Mouse (Mus musculus): ENCODE data around the gene Colgalt1. TPM values are rescaled to one million over a fixed set of nuclear protein-coding genes. Genes with fewer than 3 reads are reported as not detected.

The Colgalt1 gene
- polyA plus RNA-seq, 1 experiment from 2014 or later = 84.4 TPM

DNA sequence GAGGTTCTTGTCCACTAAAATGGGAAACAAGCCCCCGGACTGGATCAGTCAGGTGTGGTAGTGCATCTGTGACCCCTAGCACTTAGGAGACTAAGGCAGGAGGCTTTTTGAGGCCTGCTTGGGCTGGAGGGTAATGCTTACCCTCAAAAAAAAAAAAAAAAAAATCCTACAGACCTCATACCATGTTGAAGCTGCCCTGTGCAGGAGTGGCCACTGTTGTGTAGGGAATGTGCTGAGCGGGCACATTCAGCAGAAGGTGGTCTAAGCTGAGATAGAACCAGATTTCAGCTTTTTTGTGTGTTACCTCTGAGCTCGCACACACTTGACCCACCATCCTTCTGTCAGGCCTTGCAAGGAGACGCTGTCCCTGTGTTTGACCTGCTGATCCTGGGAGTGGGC, 16.5 kb upstream of the Colgalt1 start:
- H3K27me3 ChIP-seq (replicated peaks; ENCODE audit: control insufficient read depth, insufficient read depth, low read length) = no peaks in the 10 kb centered on the region
- H3K9ac ChIP-seq (ENCODE audit: low read length) = no peak overlapping the region
- no peaks in the 10 kb centered on the region; the same call in 1 of the 2 replicates for H3K36me3 ChIP-seq (ENCODE audit: control insufficient read depth, insufficient read depth, low read length)
- H3K4me1 ChIP-seq (replicated peaks; ENCODE audit: control insufficient read depth, insufficient read depth, low read length) = peaks cover 14% of the 10 kb centered on the region
- no peak overlapping the region for H3K4me3 ChIP-seq (ENCODE audit: low read depth, low read length)
- DNase-seq (ENCODE audit: low spot score) (no peak), ATAC-seq (replicated peaks; ENCODE audit: low FRiP score, low TSS enrichment, low read depth) (no peak)
- H3K9me3 ChIP-seq (ENCODE audit: control insufficient read depth, low read length) = no peaks in the 10 kb centered on the region
- WGBS = 89% methylated on average over 4 of the region's 4 CpGs
- no peak overlapping the region for H3K4me2 ChIP-seq (ENCODE audit: low read length)
- H3K27ac ChIP-seq (ENCODE audit: low read depth) = no peak overlapping the region

- DNase-seq (ENCODE audit: low spot score) = peak; percentile 91
- Histone ChIP-seq H3K27me3 (replicated peaks; ENCODE audit: control insufficient read depth, insufficient read depth, low read length) (no peaks in the 10 kb centered on the region), H3K4me2 (ENCODE audit: low read length) (no peak overlapping the region), H3K4me3 (ENCODE audit: low read depth, low read length) (no peak overlapping the region), H3K27ac (ENCODE audit: low read depth) (no peak overlapping the region), H3K9ac (ENCODE audit: low read length) (no peak overlapping the region), H3K9me3 (ENCODE audit: control insufficient read depth, low read length) (no peaks in the 10 kb centered on the region), H3K36me3 (ENCODE audit: control insufficient read depth, insufficient read depth, low read length) (no peaks in the 10 kb centered on the region; the same call in 1 of the 2 replicates), H3K4me1 (replicated peaks; ENCODE audit: control insufficient read depth, insufficient read depth, low read length) (peaks cover 11% of the 10 kb centered on the region)
- 9% methylated on average over 27 of the region's 27 CpGs for WGBS
- ATAC-seq (replicated peaks; ENCODE audit: low FRiP score, low TSS enrichment, low read depth) = no peak
Observed at GRCm38 (mm10) chr8:71595862-71596261, 14.9 kb upstream of the Colgalt1 start.

DNA sequence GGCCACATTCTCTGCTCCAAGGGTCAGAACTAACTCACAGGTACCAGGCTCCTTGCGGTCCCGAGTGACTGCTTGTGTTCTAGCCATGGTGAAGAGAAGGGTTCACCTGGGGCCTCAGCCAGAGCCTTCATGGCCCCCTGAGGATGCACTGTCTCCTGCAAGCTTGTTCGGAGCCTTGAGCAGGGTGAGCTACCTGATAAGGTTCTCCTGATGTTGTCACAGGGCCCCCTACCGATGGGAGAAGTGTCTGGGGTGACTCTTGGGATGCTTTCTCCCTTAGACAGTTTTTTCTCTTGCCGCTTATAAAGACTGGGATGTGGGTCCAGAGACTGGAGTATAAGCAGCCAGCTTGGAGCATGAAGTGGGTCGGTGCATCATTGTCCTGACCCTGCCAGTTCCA, 14.4 kb upstream of the Colgalt1 start:
- no peak overlapping the region for H3K4me3 ChIP-seq (ENCODE audit: low read depth, low read length)
- H3K4me1 ChIP-seq (replicated peaks; ENCODE audit: control insufficient read depth, insufficient read depth, low read length) = peaks cover 6% of the 10 kb centered on the region
- WGBS = 67% methylated on average over 6 of the region's 6 CpGs
- no peaks in the 10 kb centered on the region for H3K9me3 ChIP-seq (ENCODE audit: control insufficient read depth, low read length)
- ATAC-seq (replicated peaks; ENCODE audit: low FRiP score, low TSS enrichment, low read depth) = no peak
- H3K4me2 ChIP-seq (ENCODE audit: low read length) = no peak overlapping the region
- no peak for DNase-seq (ENCODE audit: low spot score)
- H3K36me3 ChIP-seq (ENCODE audit: control insufficient read depth, insufficient read depth, low read length) = no peaks in the 10 kb centered on the region; the same call in 1 of the 2 replicates
- no peaks in the 10 kb centered on the region for H3K27me3 ChIP-seq (replicated peaks; ENCODE audit: control insufficient read depth, insufficient read depth, low read length)
- H3K27ac ChIP-seq (ENCODE audit: low read depth) = no peak overlapping the region
- H3K9ac ChIP-seq (ENCODE audit: low read length) = no peak overlapping the region

DNA sequence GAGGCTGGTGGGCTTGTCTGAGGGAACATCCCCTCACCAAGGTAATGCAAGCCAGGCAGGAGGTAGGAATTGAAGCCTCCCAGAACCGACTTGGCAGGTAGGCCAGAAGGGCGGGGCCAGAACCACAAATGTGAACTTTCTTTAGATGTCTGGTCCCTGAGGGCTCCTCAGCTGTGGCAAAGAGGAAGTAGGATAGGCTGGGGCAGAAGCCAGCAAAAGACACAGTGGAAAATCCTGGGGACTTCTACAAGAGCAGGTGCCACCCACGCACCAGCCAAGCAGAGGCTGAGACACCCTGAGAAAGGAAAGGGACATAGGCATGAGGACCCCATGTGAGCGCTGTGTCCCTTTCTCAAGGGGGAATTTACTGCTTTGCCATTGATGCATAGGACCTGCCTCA, 14.0 kb upstream of the Colgalt1 start:
- 77% methylated on average over 4 of the region's 4 CpGs for WGBS
- Histone ChIP-seq H3K9ac (ENCODE audit: low read length) (no peak overlapping the region), H3K4me2 (ENCODE audit: low read length) (no peak overlapping the region), H3K4me1 (replicated peaks; ENCODE audit: control insufficient read depth, insufficient read depth, low read length) (peaks cover 6% of the 10 kb centered on the region), H3K4me3 (ENCODE audit: low read depth, low read length) (no peak overlapping the region), H3K9me3 (ENCODE audit: control insufficient read depth, low read length) (no peaks in the 10 kb centered on the region), H3K27ac (ENCODE audit: low read depth) (no peak overlapping the region), H3K27me3 (replicated peaks; ENCODE audit: control insufficient read depth, insufficient read depth, low read length) (no peaks in the 10 kb centered on the region), H3K36me3 (ENCODE audit: control insufficient read depth, insufficient read depth, low read length) (no peaks in the 10 kb centered on the region; the same call in 1 of the 2 replicates)
- ATAC-seq (replicated peaks; ENCODE audit: low FRiP score, low TSS enrichment, low read depth) = no peak
- DNase-seq (ENCODE audit: low spot score) = no peak

DNA sequence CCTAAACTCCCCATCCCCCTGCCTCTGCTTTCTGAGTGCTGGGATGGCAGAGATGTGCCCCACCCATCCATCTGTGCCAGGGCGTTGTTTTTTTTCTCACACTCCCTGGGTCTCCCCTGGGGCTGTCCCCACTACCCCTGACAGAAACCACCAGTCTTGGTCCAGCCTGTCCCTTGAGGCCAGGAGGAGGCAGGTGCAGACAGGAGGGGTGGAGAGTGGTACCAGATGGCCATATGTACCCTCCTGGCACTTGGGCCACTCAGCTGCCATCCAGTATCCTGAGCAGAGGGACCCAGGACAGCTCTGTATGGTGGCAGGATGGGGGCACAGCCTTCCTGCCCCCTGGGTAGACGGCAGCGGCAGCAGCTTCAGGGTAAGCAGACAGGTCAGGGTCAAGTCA, 13.3 kb upstream of the Colgalt1 start, which contains the start of gene Fam129c:
Gene Fam129c (plus strand): TSS at position 198 of the 400 bp plus-strand sequence.
- Histone ChIP-seq H3K4me1 (replicated peaks; ENCODE audit: control insufficient read depth, insufficient read depth, low read length) (peaks cover 10% of the 10 kb centered on the region), H3K27ac (ENCODE audit: low read depth) (no peak within 1 kb of the TSS), H3K4me2 (ENCODE audit: low read length) (no peak within 1 kb of the TSS), H3K27me3 (replicated peaks; ENCODE audit: control insufficient read depth, insufficient read depth, low read length) (0 out of 2 replicates have a peak, but pooled peaks cover 4% of the 10 kb centered on the region), H3K4me3 (ENCODE audit: low read depth, low read length) (no peak within 1 kb of the TSS), H3K9me3 (ENCODE audit: control insufficient read depth, low read length) (no peaks in the 10 kb centered on the region), H3K36me3 (ENCODE audit: control insufficient read depth, insufficient read depth, low read length) (no peaks in the 10 kb centered on the region; the same call in 1 of the 2 replicates), H3K9ac (ENCODE audit: low read length) (no peak within 1 kb of the TSS)
- DNase-seq (ENCODE audit: low spot score) (no peak), ATAC-seq (replicated peaks; ENCODE audit: low FRiP score, low TSS enrichment, low read depth) (no peak)
- WGBS = 70% methylated on average over 3 of the region's 3 CpGs

GRCm38 (mm10) chr8:71598375-71598774, 12.4 kb upstream of the Colgalt1 start:
- Histone ChIP-seq H3K4me2 (ENCODE audit: low read length) (no peak overlapping the region), H3K9ac (ENCODE audit: low read length) (no peak overlapping the region), H3K9me3 (ENCODE audit: control insufficient read depth, low read length) (no peaks in the 10 kb centered on the region), H3K27ac (ENCODE audit: low read depth) (no peak overlapping the region), H3K27me3 (replicated peaks; ENCODE audit: control insufficient read depth, insufficient read depth, low read length) (0 out of 2 replicates have a peak, but pooled peaks cover 6% of the 10 kb centered on the region), H3K4me3 (ENCODE audit: low read depth, low read length) (no peak overlapping the region), H3K4me1 (replicated peaks; ENCODE audit: control insufficient read depth, insufficient read depth, low read length) (peaks cover 11% of the 10 kb centered on the region), H3K36me3 (ENCODE audit: control insufficient read depth, insufficient read depth, low read length) (no peaks in the 10 kb centered on the region; the same call in 1 of the 2 replicates)
- no peak for ATAC-seq (replicated peaks; ENCODE audit: low FRiP score, low TSS enrichment, low read depth)
- DNase-seq (ENCODE audit: low spot score) = no peak

GRCm38 (mm10) chr8:71598841-71599240, 12.0 kb upstream of the Colgalt1 start:
- no peak for DNase-seq (ENCODE audit: low spot score)
- Histone ChIP-seq H3K9me3 (ENCODE audit: control insufficient read depth, low read length) (no peaks in the 10 kb centered on the region), H3K4me3 (ENCODE audit: low read depth, low read length) (no peak overlapping the region), H3K9ac (ENCODE audit: low read length) (no peak overlapping the region), H3K4me2 (ENCODE audit: low read length) (no peak overlapping the region), H3K27ac (ENCODE audit: low read depth) (no peak overlapping the region), H3K27me3 (replicated peaks; ENCODE audit: control insufficient read depth, insufficient read depth, low read length) (0 out of 2 replicates have a peak, but pooled peaks cover 6% of the 10 kb centered on the region), H3K36me3 (ENCODE audit: control insufficient read depth, insufficient read depth, low read length) (no peaks in the 10 kb centered on the region; the same call in 1 of the 2 replicates), H3K4me1 (replicated peaks; ENCODE audit: control insufficient read depth, insufficient read depth, low read length) (peaks cover 14% of the 10 kb centered on the region)
- ATAC-seq (replicated peaks; ENCODE audit: low FRiP score, low TSS enrichment, low read depth) = no peak
- 90% methylated on average over 5 of the region's 5 CpGs for WGBS

DNA sequence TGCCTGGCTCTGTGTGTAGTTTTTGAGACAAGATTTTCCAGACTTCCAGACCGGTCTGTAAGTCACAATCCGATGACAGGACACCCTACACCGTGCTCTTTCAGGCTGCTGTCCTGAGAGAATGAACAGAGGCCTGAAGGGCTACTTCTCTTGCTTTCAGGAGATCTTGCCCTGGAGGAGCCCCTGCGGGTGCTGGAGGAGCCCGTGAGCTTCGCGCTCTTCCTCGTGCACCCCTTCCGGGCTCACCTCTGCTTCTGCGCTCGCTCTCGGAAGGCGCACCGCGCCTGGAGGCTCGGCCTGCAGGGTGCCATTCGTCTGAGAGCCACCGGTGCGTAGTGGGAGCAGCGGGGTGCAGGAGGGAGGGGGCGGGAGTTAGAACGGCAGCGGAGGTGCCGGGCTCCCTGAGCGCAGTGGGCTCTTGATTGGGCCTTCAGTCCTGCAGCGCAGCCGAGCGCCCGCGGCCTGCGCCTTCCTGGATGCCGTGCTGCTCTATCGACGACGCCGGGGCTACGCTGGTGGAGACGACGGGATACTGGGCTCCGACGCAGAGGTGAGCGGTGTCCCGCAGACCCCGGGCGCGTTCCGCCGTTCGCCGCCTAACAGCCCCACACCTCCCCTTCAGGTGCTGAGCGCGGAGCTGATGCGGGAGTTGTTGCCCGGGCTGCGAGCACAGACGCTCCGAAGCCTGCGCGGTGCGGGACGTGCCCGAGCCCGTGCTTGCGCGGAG, 8.7 kb upstream of the Colgalt1 start:
- WGBS = 4% methylated on average over 56 of the region's 65 CpGs
- Histone ChIP-seq H3K27ac (ENCODE audit: low read depth) (no peak overlapping the region), H3K9ac (ENCODE audit: low read length) (peak overlapping the region; percentile 20), H3K4me1 (replicated peaks; ENCODE audit: control insufficient read depth, insufficient read depth, low read length) (peaks cover 14% of the 10 kb centered on the region), H3K4me3 (ENCODE audit: low read depth, low read length) (peak overlapping the region; percentile 29), H3K36me3 (ENCODE audit: control insufficient read depth, insufficient read depth, low read length) (no peaks in the 10 kb centered on the region), H3K27me3 (replicated peaks; ENCODE audit: control insufficient read depth, insufficient read depth, low read length) (0 out of 2 replicates have a peak, but pooled peaks cover 6% of the 10 kb centered on the region), H3K4me2 (ENCODE audit: low read length) (peak overlapping the region; percentile 65), H3K9me3 (ENCODE audit: control insufficient read depth, low read length) (no peaks in the 10 kb centered on the region)
- peak; percentile 79 for DNase-seq (ENCODE audit: low spot score)
- peak; percentile 0; the same call in 1 of the 2 replicates for ATAC-seq (replicated peaks; ENCODE audit: low FRiP score, low TSS enrichment, low read depth)

Measured in intestine, embryonic 14.5 days (tissue).